Mouse (Mus musculus): ENCODE measurements at regions not wholly inside any gene's neighbourhood (a gene's known extent, or its start where the extent isn't known, plus 50 kb on each side); places are given as distances from the start of the nearest gene placed in this dataset.

DNA sequence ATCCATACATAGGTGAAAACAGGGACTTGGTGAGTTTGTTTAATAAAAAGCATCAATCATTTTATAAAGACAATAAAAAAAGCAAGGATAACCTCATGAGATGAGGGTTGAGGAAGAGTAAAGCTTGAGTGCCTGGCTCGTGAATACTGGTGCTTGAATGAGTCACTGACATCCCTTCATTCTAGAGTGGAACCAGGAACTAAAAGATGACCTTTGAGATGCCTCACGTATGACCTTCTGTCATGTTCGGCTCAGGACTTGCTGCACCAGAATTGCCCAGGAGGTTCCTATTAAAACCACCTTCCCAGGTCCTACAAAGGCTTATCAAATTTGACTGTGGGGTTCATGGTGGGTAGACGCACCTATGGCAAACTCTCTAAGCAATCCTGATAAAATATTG is 61.5 kb upstream of the Elac2 start:
- DNase-seq (ENCODE audit: low spot score), result no peak

DNA sequence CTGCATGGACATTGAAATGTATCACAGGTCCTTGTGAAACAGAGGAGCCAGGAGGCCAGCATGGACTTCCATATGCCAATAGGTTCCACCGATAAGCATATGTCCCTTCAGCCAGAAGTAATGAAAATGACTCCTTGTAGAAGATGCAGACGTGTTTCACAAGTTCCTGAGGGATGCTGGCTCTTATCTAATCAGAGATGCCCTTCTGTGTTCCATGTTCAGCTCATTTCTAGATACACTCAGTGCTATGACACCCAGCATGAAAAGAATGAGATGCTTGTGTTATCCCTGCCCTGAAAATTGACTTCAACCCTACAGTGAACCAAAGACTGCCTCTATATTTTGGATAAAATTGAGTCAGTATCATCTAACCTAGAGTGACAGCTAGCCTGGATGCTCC is 53.8 kb upstream of the Elac2 start:
- DNase-seq (ENCODE audit: low spot score), result no peak

DNA sequence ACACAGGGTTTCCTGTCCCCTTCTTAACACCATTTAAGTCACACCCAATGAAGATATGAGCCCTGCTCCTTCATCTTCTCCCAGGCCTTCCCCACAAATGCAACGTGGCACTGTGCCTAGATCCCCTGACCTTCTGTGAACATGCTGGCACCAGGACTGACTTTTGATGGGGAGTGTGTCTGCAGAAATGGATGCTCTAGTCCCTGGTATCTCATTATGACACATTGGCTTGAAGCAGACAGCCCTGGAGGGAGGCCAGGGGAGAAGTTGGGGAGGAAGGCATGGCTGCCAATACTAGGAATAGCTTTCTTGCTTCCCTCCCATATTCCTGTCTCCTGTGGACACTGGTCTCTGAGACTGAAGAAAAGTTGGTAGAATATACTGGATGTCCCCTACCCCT is 52.9 kb upstream of the Elac2 start:
- DNase-seq (ENCODE audit: low spot score), result no peak

Measured in yolk sac, embryonic 10.5 days (tissue).